Mouse (Mus musculus) CH12.LX (cell line): ENCODE measurements around the gene Gal3st3. TPM values are rescaled to one million over a fixed set of nuclear protein-coding genes. Genes with fewer than 3 reads are reported as not detected.
A peak's percentile ranks its signal among the peaks of the same experiment; 100 is the strongest.

Experiments
- DNase-seq: peaks from one replicate; pipeline ENCODE4 v3.0.0-alpha.2; 2013; ENCODE audit errors: extremely low read depth
- H3K27ac ChIP-seq: 2 replicates; pipeline ENCODE4 v1.5.1; 2012; ENCODE audit warnings: low read depth, mild to moderate bottlenecking, control low read depth, moderate library complexity; ENCODE audit not compliant: insufficient read depth
- H3K27me3 ChIP-seq: replicated peaks from 2 replicates; pipeline ENCODE3; 2012; ENCODE audit warnings: inconsistent platforms
- H3K36me3 ChIP-seq, 2 experiments: replicated peaks in 1 of 2; 2 replicates each; pipeline versions ENCODE3 to v1.6.1; 2012; ENCODE audit warnings: inconsistent platforms in 1 of 2, low read length in 1 of 2, mild to moderate bottlenecking in 1 of 2, mixed read lengths in 1 of 2, moderate library complexity in 1 of 2; ENCODE audit not compliant: control insufficient read depth in 1 of 2, insufficient read depth in 1 of 2
- H3K4me1 ChIP-seq, 2 experiments: 2 replicates each; pipeline ENCODE4 v1.6.1; 2012; ENCODE audit warnings: inconsistent platforms in 1 of 2, moderate library complexity in 1 of 2; ENCODE audit not compliant: insufficient read depth in 2 of 2, control insufficient read depth in 1 of 2
- H3K4me2 ChIP-seq: 2 replicates; pipeline ENCODE4 v1.6.1; 2012; ENCODE audit warnings: low read depth, mild to moderate bottlenecking, control low read depth; ENCODE audit not compliant: poor library complexity, insufficient read depth, severe bottlenecking
- H3K4me3 ChIP-seq, 3 experiments: fragments of 150-350 bp in 1 of 3; sonication (generic) in 1 of 3; replicated peaks in 1 of 3; 2 replicates each; pipeline versions ENCODE3 to v1.5.1; 2011 to 2012; ENCODE audit warnings: low read depth in 2 of 3, low read length in 2 of 3, mild to moderate bottlenecking in 2 of 3, moderate library complexity in 2 of 3, control low read depth in 1 of 3, improper control_type of control experiment in 1 of 3, inconsistent platforms in 1 of 3, mixed read lengths in 1 of 3; ENCODE audit not compliant: poor library complexity in 1 of 3
- H3K79me2 ChIP-seq: replicated peaks from 2 replicates; pipeline ENCODE4 v1.6.1; 2012; ENCODE audit warnings: mild to moderate bottlenecking, moderate library complexity; ENCODE audit not compliant: control insufficient read depth, poor library complexity, insufficient read depth, severe bottlenecking; ENCODE audit errors: extremely low read depth
- H3K9ac ChIP-seq: 2 replicates; pipeline ENCODE4 v1.6.1; 2012; ENCODE audit warnings: low read depth, mild to moderate bottlenecking, control low read depth, moderate library complexity; ENCODE audit not compliant: insufficient read depth
- H3K9me3 ChIP-seq: replicated peaks from 2 replicates; pipeline ENCODE3; 2012; ENCODE audit warnings: low read length, inconsistent platforms, mixed read lengths
- ETS1 ChIP-seq: conservative IDR thresholded peaks from 2 replicates; pipeline ENCODE4 v1.6.1; 2012; ENCODE audit warnings: low read depth, mild to moderate bottlenecking, inconsistent platforms, low read length, improper control_type of control experiment, moderate library complexity
- HCFC1 ChIP-seq: IDR thresholded peaks from 2 replicates; pipeline ENCODE4 v1.6.1; 2012; ENCODE audit warnings: low read depth, mild to moderate bottlenecking, inconsistent platforms, low read length, improper control_type of control experiment
- JUND ChIP-seq: conservative IDR thresholded peaks from 2 replicates; pipeline ENCODE4 v1.6.1; 2011; ENCODE audit warnings: low read depth, low read length, improper control_type of control experiment
- MAFK ChIP-seq: IDR thresholded peaks from 2 replicates; pipeline ENCODE4 v1.6.1; 2011; ENCODE audit warnings: low read length, improper control_type of control experiment; ENCODE audit not compliant: insufficient replicate concordance
- UBTF ChIP-seq: IDR thresholded peaks from 2 replicates; pipeline ENCODE4 v1.6.1; 2012; ENCODE audit warnings: low read depth, mild to moderate bottlenecking, inconsistent platforms, low read length, improper control_type of control experiment, moderate library complexity
- dilution Hi-C: fragments of 300-500 bp; cut with MboI; formaldehyde crosslinking; loops from 2 replicates; pipeline ENCODE4 v1.14.3; 2020; ENCODE audit warnings: low sequenced_read_pairs; ENCODE audit not compliant: extremely low pct_unique_long_range_greater_than_20kb, extremely low pct_ligation_motif_present
- in situ Hi-C: fragments of 300-500 bp; cut with MboI; formaldehyde crosslinking; loops from 3 replicates; pipeline ENCODE4 v1.14.3; 2019; ENCODE audit warnings: low sequenced_read_pairs, low pct_ligation_motif_present, low pct_unique_long_range_greater_than_20kb, mixed read lengths
- polyA plus RNA-seq: library from polyadenylated mRNA; unstranded; fragments of >175 nt; gene quantifications from 2 replicates; pipeline ENCODE4 v1.2.1, GENCODE M21; 2012; ENCODE audit warnings: low read depth; ENCODE audit not compliant: insufficient read length
- total RNA-seq, 2 experiments: library from RNA; depleted of rRNA; stranded (reverse); fragments of 300-350 nt in 1 of 2; fragments of >200 nt in 1 of 2; gene quantifications; 2 replicates each; pipeline ENCODE4 v1.2.3; 2012 to 2014

Gal3st3 gene
- total and polyA plus RNA-seq, 3 experiments, result not detected

GRCm38 (mm10) chr19:5353609-5354008 lies 55.5 kb downstream of the Gal3st3 start:
- Histone ChIP-seq H3K27me3 (no peaks in the 10 kb centered on the region), H3K79me2 (no peaks in the 10 kb centered on the region), H3K4me1 (peaks cover 0 to 7% of the 10 kb centered on the region in 2 experiments; a peak in 2 of 4 replicates), H3K36me3 (no peaks in the 10 kb centered on the region), H3K4me3 (no peak overlapping the region), H3K27ac (no peak overlapping the region), H3K9me3 (no peaks in the 10 kb centered on the region), H3K4me2 (no peak overlapping the region), H3K9ac (no peak overlapping the region)
- DNase-seq, result no peak
- dilution Hi-C loops (no loop called here), in situ Hi-C loops (no loop called here)
- no peak for TF ChIP-seq ETS1

GRCm38 (mm10) chr19:5356080-5356479 lies 57.9 kb downstream of the Gal3st3 start:
- dilution Hi-C loops (no loop called here), in situ Hi-C loops (no loop called here)
- H3K27ac ChIP-seq, result no peak overlapping the region
- H3K4me1 ChIP-seq, result peaks cover 7 to 19% of the 10 kb centered on the region in 2 experiments
- H3K79me2 ChIP-seq, result no peaks in the 10 kb centered on the region
- TF ChIP-seq MAFK (no peak), HCFC1 (no peak), JUND (no peak), UBTF (no peak)
- no peaks in the 10 kb centered on the region for H3K9me3 ChIP-seq
- H3K4me2 ChIP-seq, result no peak overlapping the region
- no peak overlapping the region for H3K9ac ChIP-seq
- DNase-seq, result peak; percentile 31
- H3K4me3 ChIP-seq, result no peak overlapping the region
- peaks cover 0 to 5% of the 10 kb centered on the region in 2 experiments for H3K36me3 ChIP-seq
- H3K27me3 ChIP-seq, result no peaks in the 10 kb centered on the region

Other genes with a start within 250 kb of the Gal3st3 start
Only the 20 nearest of the 26 such genes appear.
- 0.55 and 0.72 TPM in 2 replicates for gene Cnih2, start 199.8 kb upstream of the Gal3st3 start, total RNA-seq (2012; rRNA removed)
- 0.23 TPM in 1 of 2 replicates, not detected in the other for gene Cnih2, start 199.8 kb upstream of the Gal3st3 start, total RNA-seq (2014; rRNA removed)
- 1.7 and 2.2 TPM in 2 replicates for gene Cnih2, start 199.8 kb upstream of the Gal3st3 start, polyA plus RNA-seq
- 78.4 and 90.6 TPM in 2 replicates for gene Rab1b, start 191.3 kb upstream of the Gal3st3 start, total RNA-seq (2012; rRNA removed)
- gene Rab1b, start 191.3 kb upstream of the Gal3st3 start, total RNA-seq (2014; rRNA removed), result 76.3 and 88.3 TPM in 2 replicates
- 80.5 and 87.1 TPM in 2 replicates for gene Rab1b, start 191.3 kb upstream of the Gal3st3 start, polyA plus RNA-seq
- 7.9 and 9.5 TPM in 2 replicates for gene Klc2, start 179.8 kb upstream of the Gal3st3 start, total RNA-seq (2012; rRNA removed)
- gene Klc2, start 179.8 kb upstream of the Gal3st3 start, total RNA-seq (2014; rRNA removed), result 4.8 and 5.9 TPM in 2 replicates
- 9.5 and 12.0 TPM in 2 replicates for gene Klc2, start 179.8 kb upstream of the Gal3st3 start, polyA plus RNA-seq
- 10.7 and 14.4 TPM in 2 replicates for gene Pacs1, start 25.2 kb upstream of the Gal3st3 start, total RNA-seq (2012; rRNA removed)
- gene Pacs1, start 25.2 kb upstream of the Gal3st3 start, total RNA-seq (2014; rRNA removed), result 2.0 and 2.4 TPM in 2 replicates
- gene Pacs1, start 25.2 kb upstream of the Gal3st3 start, polyA plus RNA-seq, result 8.9 and 10.1 TPM in 2 replicates
- gene Sf3b2, start 2.9 kb upstream of the Gal3st3 start, total RNA-seq (2012; rRNA removed), result 191 and 195 TPM in 2 replicates
- 155 and 161 TPM in 2 replicates for gene Sf3b2, start 2.9 kb upstream of the Gal3st3 start, total RNA-seq (2014; rRNA removed)
- 238 and 279 TPM in 2 replicates for gene Sf3b2, start 2.9 kb upstream of the Gal3st3 start, polyA plus RNA-seq
- gene Catsper1, start 37.4 kb downstream of the Gal3st3 start, total RNA-seq (2012; rRNA removed), result not detected in 2 replicates
- gene Catsper1, start 37.4 kb downstream of the Gal3st3 start, total RNA-seq (2014; rRNA removed), result not detected in 2 replicates
- not detected in 2 replicates for gene Catsper1, start 37.4 kb downstream of the Gal3st3 start, polyA plus RNA-seq
- 1.9 and 3.5 TPM in 2 replicates for gene Cst6, start 51.2 kb downstream of the Gal3st3 start, total RNA-seq (2012; rRNA removed)
- not detected in 2 replicates for gene Cst6, start 51.2 kb downstream of the Gal3st3 start, total RNA-seq (2014; rRNA removed)
- gene Cst6, start 51.2 kb downstream of the Gal3st3 start, polyA plus RNA-seq, result not detected in 2 replicates
- 68.4 and 82.5 TPM in 2 replicates for gene Eif1ad, start 68.4 kb downstream of the Gal3st3 start, total RNA-seq (2012; rRNA removed)
- 79.3 and 86.0 TPM in 2 replicates for gene Eif1ad, start 68.4 kb downstream of the Gal3st3 start, total RNA-seq (2014; rRNA removed)
- 97.7 and 98.8 TPM in 2 replicates for gene Eif1ad, start 68.4 kb downstream of the Gal3st3 start, polyA plus RNA-seq
- 161 and 176 TPM in 2 replicates for gene Banf1, start 68.8 kb downstream of the Gal3st3 start, total RNA-seq (2012; rRNA removed)
- gene Banf1, start 68.8 kb downstream of the Gal3st3 start, total RNA-seq (2014; rRNA removed), result 212 and 273 TPM in 2 replicates
- 450 and 496 TPM in 2 replicates for gene Banf1, start 68.8 kb downstream of the Gal3st3 start, polyA plus RNA-seq
- gene Sart1, start 90.4 kb downstream of the Gal3st3 start, total RNA-seq (2012; rRNA removed), result 78.3 and 85.8 TPM in 2 replicates
- 46.7 and 47.7 TPM in 2 replicates for gene Sart1, start 90.4 kb downstream of the Gal3st3 start, total RNA-seq (2014; rRNA removed)
- 104 and 132 TPM in 2 replicates for gene Sart1, start 90.4 kb downstream of the Gal3st3 start, polyA plus RNA-seq
- 0.80 and 0.89 TPM in 2 replicates for gene Tsga10ip, start 104.2 kb downstream of the Gal3st3 start, total RNA-seq (2012; rRNA removed)
- gene Tsga10ip, start 104.2 kb downstream of the Gal3st3 start, total RNA-seq (2014; rRNA removed), result 0.14 TPM in 1 of 2 replicates, not detected in the other
- gene Tsga10ip, start 104.2 kb downstream of the Gal3st3 start, polyA plus RNA-seq, result 0.87 and 1.0 TPM in 2 replicates
- gene Drap1, start 126.6 kb downstream of the Gal3st3 start, total RNA-seq (2012; rRNA removed), result 142 and 143 TPM in 2 replicates
- gene Drap1, start 126.6 kb downstream of the Gal3st3 start, total RNA-seq (2014; rRNA removed), result 73.3 and 86.7 TPM in 2 replicates
- gene Drap1, start 126.6 kb downstream of the Gal3st3 start, polyA plus RNA-seq, result 180 and 215 TPM in 2 replicates
- 8.6 and 9.8 TPM in 2 replicates for gene AI837181, start 126.8 kb downstream of the Gal3st3 start, total RNA-seq (2012; rRNA removed)
- gene AI837181, start 126.8 kb downstream of the Gal3st3 start, total RNA-seq (2014; rRNA removed), result 19.3 and 22.0 TPM in 2 replicates
- gene AI837181, start 126.8 kb downstream of the Gal3st3 start, polyA plus RNA-seq, result 20.7 and 25.1 TPM in 2 replicates
- not detected in 2 replicates for gene Fosl1, start 149.2 kb downstream of the Gal3st3 start, total RNA-seq (2012; rRNA removed)
- not detected in 2 replicates for gene Fosl1, start 149.2 kb downstream of the Gal3st3 start, total RNA-seq (2014; rRNA removed)
- not detected in 2 replicates for gene Fosl1, start 149.2 kb downstream of the Gal3st3 start, polyA plus RNA-seq
- gene Ccdc85b, start 159.6 kb downstream of the Gal3st3 start, total RNA-seq (2012; rRNA removed), result 4.2 and 4.8 TPM in 2 replicates
- 2.0 and 2.1 TPM in 2 replicates for gene Ccdc85b, start 159.6 kb downstream of the Gal3st3 start, total RNA-seq (2014; rRNA removed)
- gene Ccdc85b, start 159.6 kb downstream of the Gal3st3 start, polyA plus RNA-seq, result 4.1 and 5.0 TPM in 2 replicates
- 37.5 and 43.0 TPM in 2 replicates for gene Fibp, start 162.3 kb downstream of the Gal3st3 start, total RNA-seq (2012; rRNA removed)
- 23.9 and 29.1 TPM in 2 replicates for gene Fibp, start 162.3 kb downstream of the Gal3st3 start, total RNA-seq (2014; rRNA removed)
- 52.4 and 74.9 TPM in 2 replicates for gene Fibp, start 162.3 kb downstream of the Gal3st3 start, polyA plus RNA-seq
- gene Ctsw, start 170.2 kb downstream of the Gal3st3 start, total RNA-seq (2012; rRNA removed), result 0.38 TPM in 2 replicates
- 0.23 TPM in 1 of 2 replicates, not detected in the other for gene Ctsw, start 170.2 kb downstream of the Gal3st3 start, total RNA-seq (2014; rRNA removed)
- gene Ctsw, start 170.2 kb downstream of the Gal3st3 start, polyA plus RNA-seq, result 0.60 and 1.1 TPM in 2 replicates
- gene Efemp2, start 175.6 kb downstream of the Gal3st3 start, total RNA-seq (2012; rRNA removed), result 0.51 and 0.59 TPM in 2 replicates
- gene Efemp2, start 175.6 kb downstream of the Gal3st3 start, total RNA-seq (2014; rRNA removed), result not detected in 2 replicates
- gene Efemp2, start 175.6 kb downstream of the Gal3st3 start, polyA plus RNA-seq, result 0.50 and 1.5 TPM in 2 replicates
- 28.8 and 31.1 TPM in 2 replicates for gene Mus81, start 190.1 kb downstream of the Gal3st3 start, total RNA-seq (2012; rRNA removed)
- gene Mus81, start 190.1 kb downstream of the Gal3st3 start, total RNA-seq (2014; rRNA removed), result 18.0 and 20.4 TPM in 2 replicates
- gene Mus81, start 190.1 kb downstream of the Gal3st3 start, polyA plus RNA-seq, result 29.3 and 30.2 TPM in 2 replicates
- 818 and 982 TPM in 2 replicates for gene Cfl1, start 192.1 kb downstream of the Gal3st3 start, total RNA-seq (2012; rRNA removed)
- gene Cfl1, start 192.1 kb downstream of the Gal3st3 start, total RNA-seq (2014; rRNA removed), result 932 and 999 TPM in 2 replicates
- gene Cfl1, start 192.1 kb downstream of the Gal3st3 start, polyA plus RNA-seq, result 1,768 and 1,993 TPM in 2 replicates